Mouse (Mus musculus): Measurements from ENCODE around the gene Try10.
"Not testable (repeated sequence)": the region's sequence is repeated elsewhere in the genome, so short reads cannot be mapped to it uniquely, and the experiment has no call there.

Gene Try10

GRCm38 (mm10) chr6:41353932-41354331, at the start of gene Try10:
Gene Try10 (plus strand): TSS chr6:41354105.
- DNase-seq (ENCODE audit: low read depth in 2 of 2, low spot score in 2 of 2), result no peak

DNA sequence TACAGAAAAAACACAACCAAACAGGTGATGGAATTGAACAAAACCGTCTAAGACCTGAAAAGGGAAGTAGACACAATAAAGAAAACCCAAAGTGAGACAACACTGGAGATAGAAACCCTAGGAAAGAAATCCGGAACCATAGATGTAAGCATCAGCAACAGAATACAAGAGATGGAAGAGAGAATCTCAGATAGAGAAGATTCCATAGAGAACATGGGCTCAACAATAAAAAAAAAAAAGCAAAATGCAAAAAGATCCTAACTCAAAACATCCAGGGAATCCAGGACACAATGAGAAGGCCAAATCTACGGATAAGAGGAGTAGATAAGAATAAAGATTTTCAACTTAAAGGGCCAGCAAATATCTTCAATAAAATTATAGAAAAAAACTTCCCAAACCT, 37.2 kb upstream of the Try10 start, which contains the start of gene Try5:
Gene Try5, minus strand, starts transcription at position 101 of the 400 bp plus-strand sequence.
- DNase-seq (ENCODE audit: low read depth in 2 of 2, low spot score in 2 of 2), result not testable (repeated sequence)

- not testable (repeated sequence) for DNase-seq (ENCODE audit: low read depth in 2 of 2, low spot score in 2 of 2)
Measured at GRCm38 (mm10) chr6:41373772-41374171, 19.9 kb downstream of the Try10 start.

- DNase-seq (ENCODE audit: low read depth in 2 of 2, low spot score in 2 of 2), result not testable (repeated sequence)
Measured at GRCm38 (mm10) chr6:41377578-41377977, 23.7 kb downstream of the Try10 start, which contains the start of gene Prss3. Gene Prss3 (minus strand): TSS chr6:41377678.

DNA sequence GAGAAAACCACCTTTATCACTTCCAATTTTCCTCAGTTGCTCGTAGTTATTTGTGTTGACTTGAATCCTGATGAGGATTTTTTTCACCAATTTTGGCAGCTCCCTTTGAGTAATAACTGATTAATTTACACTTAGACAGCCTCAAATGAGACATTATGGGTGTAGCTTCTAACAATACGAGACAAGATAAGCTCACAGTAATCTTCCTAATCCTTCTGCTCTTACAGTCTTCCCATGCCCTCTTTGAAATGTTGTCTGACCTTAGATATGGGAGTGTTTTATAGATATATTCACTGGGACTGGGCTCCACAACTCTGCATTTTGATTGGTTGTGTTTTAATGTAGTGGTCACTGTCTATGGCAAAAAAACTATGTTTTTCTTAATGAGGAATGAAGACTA, 32.9 kb downstream of the Try10 start:
- no peak for DNase-seq (ENCODE audit: low read depth in 2 of 2, low spot score in 2 of 2)

GRCm38 (mm10) chr6:41391640-41392039, 37.7 kb downstream of the Try10 start:
- DNase-seq (ENCODE audit: low read depth in 2 of 2, low spot score in 2 of 2), result not testable (repeated sequence)

- DNase-seq (ENCODE audit: low read depth in 2 of 2, low spot score in 2 of 2), result not testable (repeated sequence)
Measured at GRCm38 (mm10) chr6:41392056-41392455, 38.2 kb downstream of the Try10 start, which contains the start of gene Gm5771. Gene Gm5771 (plus strand): TSS chr6:41392356.

Data from CD8-positive naive resting alpha-beta T cell, adult 2 months (primary cell).